Mouse (Mus musculus) forebrain, embryonic 10.5 days (tissue): ENCODE data around the gene Nav1. TPM values are rescaled to one million over a fixed set of nuclear protein-coding genes. Genes with fewer than 3 reads are reported as not detected.

Experiments
- DNase-seq: peaks from one replicate; pipeline ENCODE4 v3.0.0-alpha.2; 2017; ENCODE audit warnings: low spot score; ENCODE audit errors: extremely low spot score
- H3K27ac ChIP-seq: fragments of 300-500 bp; sonication (generic); 2 replicates; pipeline ENCODE4 v1.5.1; 2016; ENCODE audit warnings: mild to moderate bottlenecking
- H3K27me3 ChIP-seq: fragments of 300-500 bp; sonication (generic); 2 replicates; pipeline ENCODE4 v1.6.1; 2016; ENCODE audit warnings: mild to moderate bottlenecking; ENCODE audit not compliant: poor library complexity, severe bottlenecking
- H3K36me3 ChIP-seq: fragments of 300-500 bp; sonication (generic); replicated peaks from 2 replicates; pipeline ENCODE4 v1.6.1; 2016; ENCODE audit warnings: mild to moderate bottlenecking, moderate library complexity
- H3K4me1 ChIP-seq: fragments of 300-500 bp; sonication (generic); 2 replicates; pipeline ENCODE4 v1.6.1; 2016
- H3K4me3 ChIP-seq: fragments of 300-500 bp; sonication (generic); 2 replicates; pipeline ENCODE4 v1.5.1; 2016; ENCODE audit warnings: mild to moderate bottlenecking, moderate library complexity
- H3K9me3 ChIP-seq: fragments of 300-500 bp; sonication (generic); 2 replicates; pipeline ENCODE4 v1.6.1; 2016; ENCODE audit warnings: mild to moderate bottlenecking, moderate library complexity
- WGBS: fragments of 180-500 bp; shearing (Covaris S2); methylation state at CpG from one replicate; pipeline ENCODE4 v1.1.7; 2016; 5-methylcytosine and 5-hydroxymethylcytosine counted together
- polyA plus RNA-seq: library from polyadenylated mRNA; unstranded; fragments of >200 nt; fragmentation: Nextera tagmentation; extraction: Ambion mirVana; gene quantifications from 2 replicates; pipeline ENCODE4 v1.2.1, GENCODE M21; 2016

The Nav1 gene
- polyA plus RNA-seq, 1 experiment from 2014 or later: 25.3 TPM

- DNase-seq: no peak
- H3K36me3 ChIP-seq: peaks cover 12% of the 10 kb centered on the region
- H3K4me1 ChIP-seq: peaks cover 58% of the 10 kb centered on the region
- no peaks in the 10 kb centered on the region for H3K9me3 ChIP-seq
- H3K4me3 ChIP-seq: no peak overlapping the region
- H3K27ac ChIP-seq: no peak overlapping the region
- WGBS: 88% methylated on average over 7 of the region's 7 CpGs
- H3K27me3 ChIP-seq: no peaks in the 10 kb centered on the region
Observed at GRCm38 (mm10) chr1:135566611-135567010, 40.5 kb downstream of the Nav1 start.

- Histone ChIP-seq H3K4me3 (no peak overlapping the region), H3K27ac (peak overlapping the region; percentile 81), H3K27me3 (no peaks in the 10 kb centered on the region), H3K9me3 (no peaks in the 10 kb centered on the region), H3K36me3 (0 out of 2 replicates have a peak, but pooled peaks cover 4% of the 10 kb centered on the region), H3K4me1 (peaks cover 66% of the 10 kb centered on the region)
- no peak for DNase-seq
- WGBS: 85% methylated on average over 5 of the region's 5 CpGs
Observed at GRCm38 (mm10) chr1:135565775-135566174, 41.3 kb downstream of the Nav1 start.

GRCm38 (mm10) chr1:135564660-135565519 is 42.2 kb downstream of the Nav1 start:
- H3K27me3 ChIP-seq: no peaks in the 10 kb centered on the region
- 45% methylated on average over 10 of the region's 10 CpGs for WGBS
- no peak overlapping the region for H3K4me3 ChIP-seq
- peaks cover 69% of the 10 kb centered on the region for H3K4me1 ChIP-seq
- H3K9me3 ChIP-seq: no peaks in the 10 kb centered on the region
- 0 out of 2 replicates have a peak, but pooled peaks cover 4% of the 10 kb centered on the region for H3K36me3 ChIP-seq
- no peak for DNase-seq
- H3K27ac ChIP-seq: peak overlapping the region; percentile 81

GRCm38 (mm10) chr1:135563781-135564414 is 43.2 kb downstream of the Nav1 start:
- Histone ChIP-seq H3K27me3 (no peaks in the 10 kb centered on the region), H3K4me3 (no peak overlapping the region), H3K9me3 (no peaks in the 10 kb centered on the region), H3K27ac (peak overlapping the region; percentile 81), H3K36me3 (0 out of 2 replicates have a peak, but pooled peaks cover 4% of the 10 kb centered on the region), H3K4me1 (peaks cover 64% of the 10 kb centered on the region)
- DNase-seq: no peak
- WGBS: 39% methylated on average over 9 of the region's 9 CpGs

- H3K9me3 ChIP-seq: no peaks in the 10 kb centered on the region
- 0 out of 2 replicates have a peak, but pooled peaks cover 4% of the 10 kb centered on the region for H3K36me3 ChIP-seq
- no peak for DNase-seq
- H3K4me3 ChIP-seq: no peak overlapping the region
- H3K4me1 ChIP-seq: peaks cover 62% of the 10 kb centered on the region
- peak overlapping the region; percentile 81 for H3K27ac ChIP-seq
- no peaks in the 10 kb centered on the region for H3K27me3 ChIP-seq
- WGBS: 76% methylated on average over 8 of the region's 8 CpGs
Observed at GRCm38 (mm10) chr1:135562982-135563650, 44.0 kb downstream of the Nav1 start.

GRCm38 (mm10) chr1:135562115-135562514 is 45.0 kb downstream of the Nav1 start:
- Histone ChIP-seq H3K9me3 (no peaks in the 10 kb centered on the region), H3K27ac (no peak overlapping the region), H3K4me1 (peaks cover 62% of the 10 kb centered on the region), H3K36me3 (no peaks in the 10 kb centered on the region), H3K27me3 (no peaks in the 10 kb centered on the region), H3K4me3 (no peak overlapping the region)
- 25% methylated on average over 4 of the region's 4 CpGs for WGBS
- DNase-seq: no peak

GRCm38 (mm10) chr1:135561282-135561681 is 45.8 kb downstream of the Nav1 start:
- Histone ChIP-seq H3K4me3 (no peak overlapping the region), H3K27me3 (peaks cover 7% of the 10 kb centered on the region; the same call in 1 of the 2 replicates), H3K9me3 (no peaks in the 10 kb centered on the region), H3K27ac (0 out of 2 replicates have a peak overlapping the region, but pooled peaks have one; percentile 35), H3K4me1 (peaks cover 70% of the 10 kb centered on the region), H3K36me3 (no peaks in the 10 kb centered on the region)
- DNase-seq: no peak
- 20% methylated on average over 6 of the region's 6 CpGs for WGBS

- peaks cover 15% of the 10 kb centered on the region; the same call in 1 of the 2 replicates for H3K27me3 ChIP-seq
- 57% methylated on average over 6 of the region's 6 CpGs for WGBS
- H3K36me3 ChIP-seq: no peaks in the 10 kb centered on the region
- H3K9me3 ChIP-seq: no peaks in the 10 kb centered on the region
- H3K4me3 ChIP-seq: no peak overlapping the region
- H3K4me1 ChIP-seq: peaks cover 73% of the 10 kb centered on the region
- no peak for DNase-seq
- no peak overlapping the region for H3K27ac ChIP-seq
Observed at GRCm38 (mm10) chr1:135557976-135558375, 49.1 kb downstream of the Nav1 start.

GRCm38 (mm10) chr1:135555885-135556284 is 51.2 kb downstream of the Nav1 start:
- Histone ChIP-seq H3K27ac (no peak overlapping the region), H3K4me1 (peaks cover 74% of the 10 kb centered on the region)

GRCm38 (mm10) chr1:135554632-135555260 is 52.3 kb downstream of the Nav1 start:
- H3K36me3 ChIP-seq: no peaks in the 10 kb centered on the region
- 19% methylated on average over 17 of the region's 17 CpGs for WGBS
- no peak for DNase-seq
- H3K27ac ChIP-seq: peak overlapping the region; percentile 44
- peak overlapping the region; percentile 21; the same call in 1 of the 2 replicates for H3K4me3 ChIP-seq
- no peaks in the 10 kb centered on the region for H3K9me3 ChIP-seq
- peaks cover 15% of the 10 kb centered on the region; the same call in 1 of the 2 replicates for H3K27me3 ChIP-seq
- H3K4me1 ChIP-seq: peaks cover 73% of the 10 kb centered on the region

More at GRCm38 (mm10) chr1:135555885-135556284, 51.2 kb downstream of the Nav1 start:
- Histone ChIP-seq H3K27me3 (peaks cover 15% of the 10 kb centered on the region; the same call in 1 of the 2 replicates), H3K36me3 (no peaks in the 10 kb centered on the region), H3K9me3 (no peaks in the 10 kb centered on the region), H3K4me3 (no peak overlapping the region)
- 82% methylated on average over 8 of the region's 8 CpGs for WGBS
- DNase-seq: no peak

GRCm38 (mm10) chr1:135553615-135554014 is 53.5 kb downstream of the Nav1 start:
- H3K36me3 ChIP-seq: no peaks in the 10 kb centered on the region
- peak overlapping the region; percentile 70 for H3K27ac ChIP-seq
- peaks cover 15% of the 10 kb centered on the region; the same call in 1 of the 2 replicates for H3K27me3 ChIP-seq
- peaks cover 84% of the 10 kb centered on the region for H3K4me1 ChIP-seq
- H3K4me3 ChIP-seq: no peak overlapping the region
- WGBS: 17% methylated on average over 4 of the region's 4 CpGs
- DNase-seq: no peak
- H3K9me3 ChIP-seq: no peaks in the 10 kb centered on the region

GRCm38 (mm10) chr1:135553154-135553553 is 53.9 kb downstream of the Nav1 start:
- H3K4me3 ChIP-seq: no peak overlapping the region
- H3K27me3 ChIP-seq: peaks cover 15% of the 10 kb centered on the region; the same call in 1 of the 2 replicates
- peaks cover 86% of the 10 kb centered on the region for H3K4me1 ChIP-seq
- no peak for DNase-seq
- no peaks in the 10 kb centered on the region for H3K36me3 ChIP-seq
- H3K9me3 ChIP-seq: no peaks in the 10 kb centered on the region
- H3K27ac ChIP-seq: peak overlapping the region; percentile 70
- WGBS: 46% methylated on average over 4 of the region's 4 CpGs
